Mouse (Mus musculus) midbrain, embryonic 16.5 days (tissue): ENCODE measurements at regions not wholly inside any gene's neighbourhood (a gene's known extent, or its start where the extent isn't known, plus 50 kb on each side); places are given as distances from the start of the nearest gene placed in this dataset.
"Not testable (repeated sequence)": the region's sequence is repeated elsewhere in the genome, so short reads cannot be mapped to it uniquely, and the experiment has no call there.

ENCODE experiments used
- ATAC-seq: fragments of 200-750 bp; cut with Nextera tagmentation; 2 replicates; pipeline ENCODE4 v1.8.0; 2017; ENCODE audit warnings: moderate TSS enrichment
- H3K27ac ChIP-seq: fragments of 300-500 bp; sonication (generic); 2 replicates; pipeline ENCODE4 v1.5.1; 2014; ENCODE audit warnings: mild to moderate bottlenecking, low read length, mixed read lengths
- H3K27me3 ChIP-seq: fragments of 300-500 bp; sonication (generic); 2 replicates; pipeline ENCODE4 v1.6.1; 2014; ENCODE audit warnings: low read depth, low read length, mixed read lengths; ENCODE audit not compliant: control insufficient read depth, insufficient read depth
- H3K36me3 ChIP-seq: fragments of 300-500 bp; sonication (generic); 2 replicates; pipeline ENCODE4 v1.6.1; 2014; ENCODE audit warnings: mild to moderate bottlenecking, low read length, moderate library complexity, mixed read lengths; ENCODE audit not compliant: control insufficient read depth, insufficient read depth
- H3K4me1 ChIP-seq: fragments of 300-500 bp; sonication (generic); 2 replicates; pipeline ENCODE4 v1.6.1; 2014; ENCODE audit warnings: mild to moderate bottlenecking, low read length, mixed read lengths; ENCODE audit not compliant: control insufficient read depth, insufficient read depth
- H3K4me2 ChIP-seq: fragments of 300-500 bp; sonication (generic); 2 replicates; pipeline ENCODE4 v1.6.1; 2014; ENCODE audit warnings: mild to moderate bottlenecking, low read length, mixed read lengths
- H3K4me3 ChIP-seq: fragments of 300-500 bp; sonication (generic); 2 replicates; pipeline ENCODE4 v1.5.1; 2014; ENCODE audit warnings: low read depth, mild to moderate bottlenecking, low read length, moderate library complexity, mixed read lengths
- H3K9ac ChIP-seq: fragments of 300-500 bp; sonication (generic); 2 replicates; pipeline ENCODE4 v1.6.1; 2014; ENCODE audit warnings: low read depth, low read length, mixed read lengths
- H3K9me3 ChIP-seq: fragments of 300-500 bp; sonication (generic); replicated peaks from 2 replicates; pipeline ENCODE4 v1.6.1; 2014; ENCODE audit warnings: mild to moderate bottlenecking, low read length, mixed read lengths; ENCODE audit not compliant: control insufficient read depth, poor library complexity, severe bottlenecking
- WGBS: fragments of 180-500 bp; shearing (Covaris S2); extraction: QIAGEN DNeasy Blood & Tissue Kit; methylation state at CpG from one replicate; pipeline ENCODE4 v1.1.7; 2014; 5-methylcytosine and 5-hydroxymethylcytosine counted together

- no peaks in the 10 kb centered on the region for H3K36me3 ChIP-seq
- ATAC-seq, result no peak
- H3K9ac ChIP-seq, result no peak overlapping the region
- 1% methylated on average over 3 of the region's 3 CpGs for WGBS
- H3K27me3 ChIP-seq, result no peaks in the 10 kb centered on the region
- H3K27ac ChIP-seq, result no peak overlapping the region
- H3K9me3 ChIP-seq, result no peaks in the 10 kb centered on the region
- no peak overlapping the region for H3K4me2 ChIP-seq
- no peak overlapping the region for H3K4me3 ChIP-seq
- no peaks in the 10 kb centered on the region for H3K4me1 ChIP-seq
Observed at GRCm38 (mm10) chr10:27761402-27761801, 141.8 kb upstream of the Lama2 start.

GRCm38 (mm10) chr10:27802368-27802767 is 182.8 kb upstream of the Lama2 start:
- 26% methylated on average over 1 of the region's 1 CpGs for WGBS
- no peaks in the 10 kb centered on the region for H3K36me3 ChIP-seq
- H3K9ac ChIP-seq, result no peak overlapping the region
- no peak overlapping the region for H3K27ac ChIP-seq
- H3K4me3 ChIP-seq, result no peak overlapping the region
- no peaks in the 10 kb centered on the region for H3K9me3 ChIP-seq
- H3K4me1 ChIP-seq, result no peaks in the 10 kb centered on the region
- ATAC-seq, result no peak
- no peak overlapping the region for H3K4me2 ChIP-seq
- H3K27me3 ChIP-seq, result no peaks in the 10 kb centered on the region

- H3K27ac ChIP-seq, result no peak overlapping the region
- 57% methylated on average over 2 of the region's 2 CpGs for WGBS
- ATAC-seq, result 0 out of 2 replicates have a peak, but pooled peaks have one; percentile 67
- H3K9ac ChIP-seq, result no peak overlapping the region
- H3K9me3 ChIP-seq, result no peaks in the 10 kb centered on the region
- H3K4me1 ChIP-seq, result no peaks in the 10 kb centered on the region
- no peaks in the 10 kb centered on the region for H3K27me3 ChIP-seq
- H3K4me2 ChIP-seq, result no peak overlapping the region
- H3K36me3 ChIP-seq, result no peaks in the 10 kb centered on the region
- H3K4me3 ChIP-seq, result no peak overlapping the region
Observed at GRCm38 (mm10) chr10:27809539-27809938, 190.0 kb upstream of the Lama2 start.

- 94% methylated on average over 7 of the region's 9 CpGs for WGBS
- not testable (repeated sequence) for H3K9me3 ChIP-seq, H3K4me3 ChIP-seq, H3K9ac ChIP-seq, H3K27me3 ChIP-seq, H3K4me1 ChIP-seq, H3K4me2 ChIP-seq, H3K27ac ChIP-seq, H3K36me3 ChIP-seq, ATAC-seq
Observed at GRCm38 (mm10) chr10:27825671-27826070, 206.1 kb upstream of the Lama2 start.

GRCm38 (mm10) chr10:27828346-27828745 is 208.8 kb upstream of the Lama2 start:
- Histone ChIP-seq H3K4me3 (no peak overlapping the region), H3K4me1 (no peaks in the 10 kb centered on the region), H3K9ac (no peak overlapping the region), H3K36me3 (no peaks in the 10 kb centered on the region), H3K4me2 (no peak overlapping the region), H3K9me3 (no peaks in the 10 kb centered on the region), H3K27ac (no peak overlapping the region), H3K27me3 (no peaks in the 10 kb centered on the region)
- WGBS, result 88% methylated on average over 1 of the region's 1 CpGs
- ATAC-seq, result no peak

GRCm38 (mm10) chr10:27838666-27839065 is 219.1 kb upstream of the Lama2 start:
- no peaks in the 10 kb centered on the region for H3K36me3 ChIP-seq
- H3K9ac ChIP-seq, result no peak overlapping the region
- no peak overlapping the region for H3K27ac ChIP-seq
- H3K4me2 ChIP-seq, result no peak overlapping the region
- H3K4me3 ChIP-seq, result no peak overlapping the region
- no peaks in the 10 kb centered on the region for H3K4me1 ChIP-seq
- 86% methylated on average over 1 of the region's 1 CpGs for WGBS
- H3K9me3 ChIP-seq, result no peaks in the 10 kb centered on the region
- no peaks in the 10 kb centered on the region for H3K27me3 ChIP-seq
- ATAC-seq, result no peak

- no peaks in the 10 kb centered on the region for H3K9me3 ChIP-seq
- H3K36me3 ChIP-seq, result no peaks in the 10 kb centered on the region
- H3K27ac ChIP-seq, result no peak overlapping the region
- no peak overlapping the region for H3K4me3 ChIP-seq
- H3K4me2 ChIP-seq, result no peak overlapping the region
- 63% methylated on average over 5 of the region's 5 CpGs for WGBS
- ATAC-seq, result no peak
- H3K4me1 ChIP-seq, result no peaks in the 10 kb centered on the region
- no peaks in the 10 kb centered on the region for H3K27me3 ChIP-seq
- no peak overlapping the region for H3K9ac ChIP-seq
Observed at GRCm38 (mm10) chr10:27841042-27841709, 221.6 kb upstream of the Lama2 start.

- H3K27me3 ChIP-seq, result no peaks in the 10 kb centered on the region
- WGBS, result 89% methylated on average over 2 of the region's 2 CpGs
- H3K4me2 ChIP-seq, result no peak overlapping the region
- no peaks in the 10 kb centered on the region for H3K4me1 ChIP-seq
- H3K36me3 ChIP-seq, result no peaks in the 10 kb centered on the region
- no peaks in the 10 kb centered on the region for H3K9me3 ChIP-seq
- no peak overlapping the region for H3K4me3 ChIP-seq
- no peak for ATAC-seq
- no peak overlapping the region for H3K9ac ChIP-seq
- no peak overlapping the region for H3K27ac ChIP-seq
Observed at GRCm38 (mm10) chr10:27843010-27843409, 223.5 kb upstream of the Lama2 start.

- Histone ChIP-seq H3K4me1 (no peaks in the 10 kb centered on the region), H3K36me3 (no peaks in the 10 kb centered on the region), H3K4me3 (no peak overlapping the region), H3K9me3 (no peaks in the 10 kb centered on the region), H3K9ac (no peak overlapping the region), H3K27ac (no peak overlapping the region), H3K4me2 (no peak overlapping the region), H3K27me3 (no peaks in the 10 kb centered on the region)
- WGBS, result 85% methylated on average over 2 of the region's 2 CpGs
- ATAC-seq, result no peak
Observed at GRCm38 (mm10) chr10:27863625-27864024, 211.0 kb upstream of the Ptprk start.
